Mouse (Mus musculus) thymus, postnatal 10 days (tissue): ENCODE data around the gene Scel.
"Not testable (repeated sequence)": the region's sequence is repeated elsewhere in the genome, so short reads cannot be mapped to it uniquely, and the experiment has no call there.

Source experiments
- DNase-seq, 2 experiments: peaks; one replicate each; pipeline ENCODE4 v3.0.0; 2021; ENCODE audit warnings: low spot score in 2 of 2

Scel gene

GRCm38 (mm10) chr14:103512802-103513472, at the start of gene Scel:
Scel (plus strand) TSS chr14:103513342.
- no peak for DNase-seq

GRCm38 (mm10) chr14:103468691-103469463, 44.3 kb upstream of the Scel start:
- DNase-seq: no peak

GRCm38 (mm10) chr14:103469464-103470015, 43.6 kb upstream of the Scel start:
- DNase-seq: peak; percentile 11 to 71

GRCm38 (mm10) chr14:103471074-103471778, 41.9 kb upstream of the Scel start:
- DNase-seq: no peak

- no peak for DNase-seq
These were observed 41.2 kb upstream of the Scel start for GRCm38 (mm10) chr14:103471806-103472553.

- DNase-seq: no peak
These were observed 40.6 kb upstream of the Scel start for GRCm38 (mm10) chr14:103472554-103472905.

GRCm38 (mm10) chr14:103475312-103475711, 37.8 kb upstream of the Scel start:
- DNase-seq: no peak

- DNase-seq: not testable (repeated sequence)
These were observed 36.9 kb upstream of the Scel start for GRCm38 (mm10) chr14:103476232-103476631.

GRCm38 (mm10) chr14:103477281-103477680, 35.9 kb upstream of the Scel start:
- no peak for DNase-seq

- no peak for DNase-seq
These were observed 35.2 kb upstream of the Scel start for GRCm38 (mm10) chr14:103477959-103478358.

- no peak for DNase-seq
These were observed 33.7 kb upstream of the Scel start for GRCm38 (mm10) chr14:103479446-103479845.

GRCm38 (mm10) chr14:103481514-103481913, 31.6 kb upstream of the Scel start:
- no peak for DNase-seq

GRCm38 (mm10) chr14:103485671-103486070, 27.5 kb upstream of the Scel start:
- DNase-seq: no peak

- DNase-seq: no peak
These were observed 26.2 kb upstream of the Scel start for GRCm38 (mm10) chr14:103486974-103487373.

- no peak for DNase-seq
These were observed 24.5 kb upstream of the Scel start for GRCm38 (mm10) chr14:103488659-103489058.

GRCm38 (mm10) chr14:103498199-103498598, 14.9 kb upstream of the Scel start:
- DNase-seq: no peak

- DNase-seq: no peak
These were observed 14.5 kb upstream of the Scel start for GRCm38 (mm10) chr14:103498613-103499012.

- DNase-seq: no peak
These were observed 14.1 kb upstream of the Scel start for GRCm38 (mm10) chr14:103499060-103499459.

- DNase-seq: no peak
These were observed 12.8 kb upstream of the Scel start for GRCm38 (mm10) chr14:103500309-103500708.

- DNase-seq: no peak
These were observed 12.2 kb upstream of the Scel start for GRCm38 (mm10) chr14:103500941-103501340.

GRCm38 (mm10) chr14:103504514-103504913, 8.6 kb upstream of the Scel start:
- no peak for DNase-seq

GRCm38 (mm10) chr14:103509544-103509943, 3.6 kb upstream of the Scel start:
- no peak for DNase-seq
